Mouse (Mus musculus): ENCODE measurements around the gene Btbd1. TPM values are rescaled to one million over a fixed set of nuclear protein-coding genes. Genes with fewer than 3 reads are reported as not detected.
A peak's percentile ranks its signal among the peaks of the same experiment; 100 is the strongest.

Btbd1 gene
- polyA plus RNA-seq, 1 experiment from 2014 or later: 41.2 TPM

DNA sequence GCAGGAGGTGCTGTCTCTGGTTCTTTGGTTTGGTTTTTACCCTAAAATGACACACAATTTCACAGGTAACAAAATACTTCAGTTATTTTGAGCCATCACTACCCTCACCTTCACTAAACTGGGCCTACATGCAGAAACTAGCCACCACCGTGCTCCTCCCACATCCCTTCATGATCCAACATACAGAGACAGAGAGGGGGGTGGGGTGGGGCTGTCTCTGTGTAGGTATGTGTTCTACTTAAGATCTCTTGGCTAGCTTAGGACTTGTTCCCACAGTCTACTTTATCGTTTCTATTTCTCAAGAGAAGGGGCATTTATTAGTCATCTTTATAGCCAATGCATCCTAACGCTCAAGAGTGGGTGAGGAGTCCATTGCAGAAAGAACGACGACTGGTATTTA is 40.7 kb downstream of the Btbd1 start:
- H3K27me3 ChIP-seq (ENCODE audit: control insufficient read depth, insufficient read depth, low read length): no peaks in the 10 kb centered on the region
- WGBS: 6% methylated on average over 5 of the region's 5 CpGs
- H3K4me1 ChIP-seq (ENCODE audit: control insufficient read depth, insufficient read depth, low read length): peaks cover 9% of the 10 kb centered on the region
- H3K9ac ChIP-seq (ENCODE audit: low read length): peak overlapping the region; percentile 88
- H3K4me3 ChIP-seq (replicated peaks; ENCODE audit: low read length): peak overlapping the region; percentile 69
- H3K36me3 ChIP-seq (ENCODE audit: control insufficient read depth, insufficient read depth, low read length): peaks cover 7% of the 10 kb centered on the region; the same call in 1 of the 2 replicates
- no peaks in the 10 kb centered on the region for H3K9me3 ChIP-seq (replicated peaks; ENCODE audit: control insufficient read depth, low read length)
- ATAC-seq (ENCODE audit: insufficient read depth, low FRiP score): peak; percentile 36; the same call in 1 of the 2 replicates
- H3K27ac ChIP-seq (ENCODE audit: low read length): peak overlapping the region; percentile 99
- H3K4me2 ChIP-seq (ENCODE audit: low read depth, low read length): peak overlapping the region; percentile 66

DNA sequence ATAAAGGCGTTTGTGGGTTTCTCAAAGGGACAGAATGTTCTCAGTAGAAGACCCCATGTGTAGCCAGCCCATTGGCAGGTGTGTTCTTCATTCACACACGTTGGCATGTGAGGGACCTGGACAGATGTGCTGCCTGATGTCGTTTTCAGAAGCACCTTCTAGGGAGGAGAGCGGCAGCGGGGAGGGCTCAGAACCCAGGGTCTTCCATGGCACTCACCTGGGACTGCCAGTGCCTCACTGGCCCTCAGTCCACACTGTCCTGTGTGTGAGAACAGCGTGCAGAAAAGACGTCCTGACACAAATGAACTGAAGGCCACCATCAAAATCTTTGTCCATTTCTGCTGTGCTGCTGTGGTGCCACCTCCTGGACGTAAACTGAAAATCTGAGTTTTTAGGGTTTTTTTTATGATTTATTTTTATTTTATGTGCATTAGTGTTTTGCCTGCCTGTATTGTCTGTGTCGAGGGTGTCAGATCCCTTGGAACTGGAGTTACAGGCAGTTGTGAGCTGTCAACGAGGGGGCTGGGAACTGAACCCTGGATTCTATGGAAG is 51.5 kb downstream of the Btbd1 start:
- Histone ChIP-seq H3K4me1 (ENCODE audit: control insufficient read depth, insufficient read depth, low read length) (0 out of 2 replicates have a peak, but pooled peaks cover 4% of the 10 kb centered on the region), H3K9ac (ENCODE audit: low read length) (no peak overlapping the region), H3K36me3 (ENCODE audit: control insufficient read depth, insufficient read depth, low read length) (peaks cover 22% of the 10 kb centered on the region), H3K4me2 (ENCODE audit: low read depth, low read length) (no peak overlapping the region), H3K4me3 (replicated peaks; ENCODE audit: low read length) (no peak overlapping the region), H3K27ac (ENCODE audit: low read length) (no peak overlapping the region), H3K27me3 (ENCODE audit: control insufficient read depth, insufficient read depth, low read length) (no peaks in the 10 kb centered on the region), H3K9me3 (replicated peaks; ENCODE audit: control insufficient read depth, low read length) (peaks cover 5% of the 10 kb centered on the region; the same call in 1 of the 2 replicates)
- no peak for ATAC-seq (ENCODE audit: insufficient read depth, low FRiP score)
- 65% methylated on average over 10 of the region's 10 CpGs for WGBS

DNA sequence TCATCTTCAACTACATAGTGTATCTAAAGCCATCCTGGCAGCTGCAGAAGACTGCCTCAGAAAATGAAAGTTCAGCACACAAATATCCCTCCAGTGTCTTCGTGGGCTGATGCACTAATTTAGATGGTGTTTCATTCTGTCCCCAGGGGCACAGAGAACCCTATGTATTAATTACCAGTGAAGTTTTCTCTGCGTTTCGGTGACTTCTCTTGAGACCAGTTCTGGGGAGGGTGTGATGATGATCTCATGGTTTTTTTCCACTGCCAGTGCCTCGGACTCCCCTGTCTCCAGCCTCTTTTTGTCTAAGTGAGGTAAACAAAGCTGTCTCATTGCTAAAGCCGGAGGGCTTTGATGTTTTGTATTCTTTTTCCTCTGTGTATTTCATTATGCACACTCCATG is 53.9 kb downstream of the Btbd1 start:
- Histone ChIP-seq H3K4me3 (replicated peaks; ENCODE audit: low read length) (no peak overlapping the region), H3K9ac (ENCODE audit: low read length) (no peak overlapping the region), H3K9me3 (replicated peaks; ENCODE audit: control insufficient read depth, low read length) (peaks cover under 1% of the 10 kb centered on the region; the same call in 1 of the 2 replicates), H3K27me3 (ENCODE audit: control insufficient read depth, insufficient read depth, low read length) (no peaks in the 10 kb centered on the region), H3K4me1 (ENCODE audit: control insufficient read depth, insufficient read depth, low read length) (0 out of 2 replicates have a peak, but pooled peaks cover 4% of the 10 kb centered on the region), H3K27ac (ENCODE audit: low read length) (no peak overlapping the region), H3K36me3 (ENCODE audit: control insufficient read depth, insufficient read depth, low read length) (peaks cover 6% of the 10 kb centered on the region), H3K4me2 (ENCODE audit: low read depth, low read length) (no peak overlapping the region)
- WGBS: 80% methylated on average over 5 of the region's 5 CpGs
- ATAC-seq (ENCODE audit: insufficient read depth, low FRiP score): no peak

DNA sequence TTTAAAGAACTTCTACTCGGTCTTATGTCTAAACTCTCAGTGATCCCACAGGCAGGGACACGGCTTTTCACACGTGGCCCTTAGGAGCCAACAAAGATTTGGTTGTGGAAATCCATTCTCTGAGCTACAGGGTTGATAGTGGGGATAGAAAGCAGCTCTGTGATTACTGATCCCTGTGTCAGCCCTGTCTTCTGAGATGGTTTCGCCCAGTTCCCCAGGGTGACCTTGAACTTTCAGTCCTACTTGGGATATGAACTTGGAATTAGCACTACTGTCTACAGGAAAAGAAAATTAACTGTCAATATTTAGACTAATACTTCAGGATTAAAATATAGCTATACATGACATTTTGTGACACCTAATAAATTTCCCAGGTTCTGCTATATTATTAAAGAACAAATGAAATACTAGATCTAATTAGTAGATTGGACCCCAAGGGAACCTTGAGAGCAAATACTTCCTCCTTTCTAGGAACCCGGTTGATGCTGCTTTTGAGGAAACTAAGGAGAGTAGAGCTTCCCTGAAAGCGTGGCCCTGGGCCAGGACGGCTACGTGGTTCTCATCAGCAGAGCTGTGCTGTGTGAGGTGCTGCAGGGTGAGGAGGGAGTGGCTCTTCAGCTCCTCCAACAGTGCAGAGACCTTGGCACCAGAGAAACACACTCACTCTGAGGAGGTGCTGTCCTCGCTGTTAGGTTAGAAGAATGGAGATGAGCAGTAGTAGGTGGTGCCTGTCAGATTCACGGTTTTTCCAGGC is 56.3 kb downstream of the Btbd1 start:
- H3K4me3 ChIP-seq (replicated peaks; ENCODE audit: low read length): no peak overlapping the region
- H3K36me3 ChIP-seq (ENCODE audit: control insufficient read depth, insufficient read depth, low read length): no peaks in the 10 kb centered on the region
- no peaks in the 10 kb centered on the region for H3K27me3 ChIP-seq (ENCODE audit: control insufficient read depth, insufficient read depth, low read length)
- no peak overlapping the region for H3K9ac ChIP-seq (ENCODE audit: low read length)
- ATAC-seq (ENCODE audit: insufficient read depth, low FRiP score): no peak
- H3K4me1 ChIP-seq (ENCODE audit: control insufficient read depth, insufficient read depth, low read length): 0 out of 2 replicates have a peak, but pooled peaks cover 4% of the 10 kb centered on the region
- H3K4me2 ChIP-seq (ENCODE audit: low read depth, low read length): no peak overlapping the region
- H3K9me3 ChIP-seq (replicated peaks; ENCODE audit: control insufficient read depth, low read length): no peaks in the 10 kb centered on the region
- 70% methylated on average over 10 of the region's 10 CpGs for WGBS
- H3K27ac ChIP-seq (ENCODE audit: low read length): no peak overlapping the region

DNA sequence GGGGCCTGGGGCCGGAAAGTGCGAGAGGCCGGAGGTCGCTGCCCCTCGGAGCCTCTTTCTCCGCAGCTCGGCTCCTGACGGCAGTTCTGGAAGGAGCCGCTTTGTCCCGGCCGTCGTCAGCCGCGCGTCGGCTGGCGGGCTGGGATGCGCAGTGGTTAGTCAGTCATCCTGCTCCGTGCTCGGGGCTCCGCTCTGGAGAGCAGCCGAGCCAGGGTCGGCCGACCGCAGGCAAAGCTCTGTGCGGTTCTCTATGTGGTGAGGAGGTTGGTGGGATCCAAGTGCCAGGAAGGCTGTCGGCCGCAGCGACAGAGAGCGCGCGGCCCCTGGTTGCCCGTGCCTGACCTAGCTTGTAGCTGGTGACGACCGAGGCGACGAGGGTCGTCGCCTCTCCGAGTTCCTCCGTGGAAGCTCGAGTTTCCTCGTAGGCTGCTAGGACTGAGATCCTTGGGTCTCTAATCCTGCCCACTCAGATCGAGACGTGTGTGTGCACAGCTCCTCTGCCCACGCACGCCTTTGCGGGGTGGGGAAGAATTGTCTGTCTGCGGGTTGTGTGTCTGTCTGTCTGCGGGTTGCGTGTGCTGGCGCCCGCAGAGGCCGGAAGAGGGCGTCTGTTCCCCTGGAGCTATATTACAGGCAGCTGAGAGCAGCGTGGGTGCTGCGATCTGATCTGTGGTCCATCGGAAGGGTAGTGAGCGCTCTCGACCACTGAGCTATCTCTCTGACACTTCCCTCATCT is 66.0 kb downstream of the Btbd1 start:
- H3K4me2 ChIP-seq (ENCODE audit: low read depth, low read length): peak overlapping the region; percentile 75
- no peaks in the 10 kb centered on the region for H3K9me3 ChIP-seq (replicated peaks; ENCODE audit: control insufficient read depth, low read length)
- peak overlapping the region; percentile 97 for H3K9ac ChIP-seq (ENCODE audit: low read length)
- H3K4me3 ChIP-seq (replicated peaks; ENCODE audit: low read length): peak overlapping the region; percentile 99
- no peaks in the 10 kb centered on the region for H3K27me3 ChIP-seq (ENCODE audit: control insufficient read depth, insufficient read depth, low read length)
- peaks cover 11% of the 10 kb centered on the region for H3K4me1 ChIP-seq (ENCODE audit: control insufficient read depth, insufficient read depth, low read length)
- peak; percentile 63; the same call in 1 of the 2 replicates for ATAC-seq (ENCODE audit: insufficient read depth, low FRiP score)
- H3K27ac ChIP-seq (ENCODE audit: low read length): peak overlapping the region; percentile 78
- 2% methylated on average over 60 of the region's 60 CpGs for WGBS
- H3K36me3 ChIP-seq (ENCODE audit: control insufficient read depth, insufficient read depth, low read length): no peaks in the 10 kb centered on the region

DNA sequence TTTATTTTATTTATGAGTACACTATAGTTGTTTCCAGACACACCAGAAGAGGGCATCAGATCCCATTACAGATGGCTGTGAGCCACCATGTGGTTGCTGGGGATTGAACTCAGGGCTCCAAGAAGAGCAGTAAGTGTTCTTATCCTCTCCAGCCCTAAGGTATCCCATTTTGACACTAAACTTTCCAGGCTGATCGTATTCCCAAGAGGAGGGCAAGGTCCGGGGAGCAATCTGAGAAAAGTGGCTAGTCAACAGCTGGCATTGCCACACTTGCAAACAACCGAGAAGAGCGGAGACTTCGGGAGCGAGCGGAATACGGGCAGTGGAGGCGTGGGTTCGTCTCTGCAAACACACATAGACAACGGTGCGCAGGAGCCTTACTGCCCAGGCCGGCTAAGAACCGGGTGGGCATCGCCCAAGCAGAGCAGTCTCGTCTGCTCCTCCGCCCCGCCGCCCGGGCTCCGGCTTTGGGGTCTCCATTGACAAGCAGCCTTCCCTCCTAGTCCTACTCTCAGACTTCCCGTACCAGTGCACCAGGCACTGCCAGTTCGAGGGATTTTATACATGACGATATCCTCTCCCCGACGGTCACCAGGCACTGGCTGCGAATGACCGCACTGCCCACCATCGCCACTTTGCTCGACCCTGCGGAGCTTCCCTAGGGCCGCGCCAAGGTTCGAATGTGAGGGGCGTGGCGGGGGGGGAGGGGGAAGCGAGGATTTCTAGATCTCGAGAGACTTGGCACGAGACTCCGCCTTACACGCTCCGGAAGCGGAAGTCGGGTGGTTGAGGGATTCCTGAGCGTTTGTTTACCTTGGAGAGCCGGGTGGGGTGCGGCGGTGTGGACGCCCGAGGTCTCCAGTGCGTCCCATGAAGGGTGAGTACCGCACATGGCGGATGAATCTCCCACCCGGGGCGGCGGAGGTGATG is 66.8 kb downstream of the Btbd1 start, which contains the start of gene Ramac:
Gene Ramac, plus strand, starts transcription at position 746 of the 930 bp plus-strand sequence.
- H3K27ac ChIP-seq (ENCODE audit: low read length): peak within 1 kb of the TSS; percentile 78
- H3K36me3 ChIP-seq (ENCODE audit: control insufficient read depth, insufficient read depth, low read length): no peaks in the 10 kb centered on the region
- H3K27me3 ChIP-seq (ENCODE audit: control insufficient read depth, insufficient read depth, low read length): no peaks in the 10 kb centered on the region
- peak within 1 kb of the TSS; percentile 82 for H3K4me2 ChIP-seq (ENCODE audit: low read depth, low read length)
- peaks cover 11% of the 10 kb centered on the region for H3K4me1 ChIP-seq (ENCODE audit: control insufficient read depth, insufficient read depth, low read length)
- peak within 1 kb of the TSS; percentile 99 for H3K4me3 ChIP-seq (replicated peaks; ENCODE audit: low read length)
- H3K9ac ChIP-seq (ENCODE audit: low read length): peak within 1 kb of the TSS; percentile 97
- peak; percentile 97 for ATAC-seq (ENCODE audit: insufficient read depth, low FRiP score)
- no peaks in the 10 kb centered on the region for H3K9me3 ChIP-seq (replicated peaks; ENCODE audit: control insufficient read depth, low read length)
- under 1% methylated on average over 56 of the region's 56 CpGs for WGBS

DNA sequence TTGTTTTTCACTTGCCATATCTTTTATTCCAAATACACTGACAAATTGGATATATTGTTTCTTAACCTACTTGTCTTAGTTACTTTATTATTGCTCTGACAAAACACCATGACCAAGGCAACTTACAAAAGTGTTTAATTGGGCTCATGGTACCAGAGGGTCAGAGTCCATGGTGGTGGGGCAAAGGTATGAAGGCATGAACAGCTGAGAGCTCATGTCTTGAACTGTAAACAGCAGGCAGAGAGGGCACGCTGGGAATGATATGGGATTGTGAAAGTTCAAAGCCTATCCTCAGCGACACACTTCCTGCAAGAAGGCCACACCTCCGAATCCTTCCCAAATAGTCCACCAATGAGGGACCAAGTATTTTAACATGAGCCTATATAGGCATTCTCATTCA is 81.3 kb downstream of the Btbd1 start:
- Histone ChIP-seq H3K36me3 (ENCODE audit: control insufficient read depth, insufficient read depth, low read length) (no peaks in the 10 kb centered on the region), H3K4me1 (ENCODE audit: control insufficient read depth, insufficient read depth, low read length) (no peaks in the 10 kb centered on the region), H3K4me3 (replicated peaks; ENCODE audit: low read length) (no peak overlapping the region), H3K9me3 (replicated peaks; ENCODE audit: control insufficient read depth, low read length) (no peaks in the 10 kb centered on the region), H3K9ac (ENCODE audit: low read length) (no peak overlapping the region), H3K27ac (ENCODE audit: low read length) (no peak overlapping the region), H3K27me3 (ENCODE audit: control insufficient read depth, insufficient read depth, low read length) (no peaks in the 10 kb centered on the region), H3K4me2 (ENCODE audit: low read depth, low read length) (no peak overlapping the region)
- 77% methylated on average over 3 of the region's 3 CpGs for WGBS
- ATAC-seq (ENCODE audit: insufficient read depth, low FRiP score): no peak

DNA sequence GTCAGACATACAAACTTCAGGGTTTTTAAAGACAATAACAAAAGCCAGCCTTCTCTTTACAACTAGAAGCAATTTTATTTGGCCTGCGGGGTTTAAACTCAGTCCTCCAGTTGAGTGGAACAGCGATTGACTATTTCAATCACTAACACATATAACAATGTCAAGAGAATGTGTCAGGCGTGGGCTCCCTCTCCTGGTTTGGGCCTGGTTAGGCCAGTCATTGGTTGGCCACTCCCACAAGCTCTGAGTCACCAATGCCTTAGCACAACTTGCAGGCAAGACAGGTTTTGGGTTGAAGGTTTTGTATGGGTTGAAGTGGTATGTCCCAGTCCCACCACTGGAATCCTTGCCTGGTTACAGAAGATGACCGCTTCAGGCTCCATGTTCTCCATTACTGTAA is 85.1 kb downstream of the Btbd1 start:
- H3K4me2 ChIP-seq (ENCODE audit: low read depth, low read length): no peak overlapping the region
- no peak overlapping the region for H3K27ac ChIP-seq (ENCODE audit: low read length)
- no peaks in the 10 kb centered on the region for H3K36me3 ChIP-seq (ENCODE audit: control insufficient read depth, insufficient read depth, low read length)
- no peak overlapping the region for H3K4me3 ChIP-seq (replicated peaks; ENCODE audit: low read length)
- 58% methylated on average over 4 of the region's 4 CpGs for WGBS
- no peaks in the 10 kb centered on the region for H3K9me3 ChIP-seq (replicated peaks; ENCODE audit: control insufficient read depth, low read length)
- no peaks in the 10 kb centered on the region for H3K27me3 ChIP-seq (ENCODE audit: control insufficient read depth, insufficient read depth, low read length)
- H3K4me1 ChIP-seq (ENCODE audit: control insufficient read depth, insufficient read depth, low read length): no peaks in the 10 kb centered on the region
- H3K9ac ChIP-seq (ENCODE audit: low read length): no peak overlapping the region
- no peak; the same call in 1 of the 2 replicates for ATAC-seq (ENCODE audit: insufficient read depth, low FRiP score)
